Mouse (Mus musculus) liver, postnatal 0 days (tissue): ENCODE measurements at regions not wholly inside any gene's neighbourhood (a gene's known extent, or its start where the extent isn't known, plus 50 kb on each side); places are given as distances from the start of the nearest gene placed in this dataset.

ENCODE experiments used
- CTCF ChIP-seq: sonication (generic); IDR thresholded peaks from 2 replicates; pipeline ENCODE4 v1.5.1; 2016; ENCODE audit warnings: antibody characterized with exemption, low read depth
- EP300 ChIP-seq: IDR thresholded peaks from 2 replicates; pipeline ENCODE4 v1.6.1; 2016; ENCODE audit warnings: antibody characterized with exemption, low read depth, mild to moderate bottlenecking

DNA sequence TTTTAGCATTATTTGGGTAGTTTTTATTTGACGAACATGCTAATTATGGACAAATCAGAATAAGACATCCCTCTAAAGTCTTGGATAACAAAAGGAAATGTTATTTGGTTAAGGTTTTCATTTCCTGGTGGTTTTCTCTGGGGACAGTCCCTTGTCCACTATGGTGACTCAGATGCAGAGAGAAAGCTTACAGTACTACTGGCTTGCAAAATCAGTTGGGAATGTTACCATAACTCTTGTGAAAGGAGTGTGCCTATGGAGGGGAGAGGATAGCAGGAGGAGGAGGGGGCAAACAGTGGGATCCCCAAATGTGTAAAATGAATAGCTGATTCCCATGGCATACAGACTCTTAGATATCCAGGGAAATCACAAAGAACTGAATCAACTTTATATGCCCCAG, 122.7 kb upstream of the Kbtbd8 start:
- no peak for TF ChIP-seq CTCF
- TF ChIP-seq EP300: no peak
